Mouse (Mus musculus): ENCODE results near the gene Zw10. TPM values are rescaled to one million over a fixed set of nuclear protein-coding genes. Genes with fewer than 3 reads are reported as not detected.

Zw10 gene
- polyA plus RNA-seq, 2 experiments from 2014 or later, result 33.5 to 38.6 TPM

Other genes starting within 250 kb of the Zw10 start
- gene Zbtb16, start 219.4 kb upstream of the Zw10 start, polyA plus RNA-seq (2017; shearing (Covaris generic)), result not detected
- gene Htr3a, start 144.5 kb upstream of the Zw10 start, polyA plus RNA-seq (2017; shearing (Covaris generic)), result not detected
- gene Htr3b, start 90.6 kb upstream of the Zw10 start, polyA plus RNA-seq (2017; shearing (Covaris generic)), result not detected
- gene Usp28, start 70.2 kb upstream of the Zw10 start, polyA plus RNA-seq (2017; shearing (Covaris generic)), result 10 to 100 TPM; 27.5 to 49.6 TPM
- not detected for gene Tmprss5, start 25.6 kb downstream of the Zw10 start, polyA plus RNA-seq (2017; shearing (Covaris generic))
- gene Gm4894, start 194.9 kb downstream of the Zw10 start, polyA plus RNA-seq (2017; shearing (Covaris generic)), result not detected